Mouse (Mus musculus): ENCODE results near the gene Ube2g2. TPM values are rescaled to one million over a fixed set of nuclear protein-coding genes. Genes with fewer than 3 reads are reported as not detected.
"Not testable (repeated sequence)": the region's sequence is repeated elsewhere in the genome, so short reads cannot be mapped to it uniquely, and the experiment has no call there.

Gene Ube2g2
- total RNA-seq, 2 experiments from 2014 or later: 89.7 to 93.0 TPM

- DNase-seq (ENCODE audit: low spot score in 2 of 2): no peak
Observed at GRCm38 (mm10) chr10:77636234-77636922, 14.3 kb downstream of the Ube2g2 start.

GRCm38 (mm10) chr10:77638956-77639355, 16.9 kb downstream of the Ube2g2 start:
- no peak for DNase-seq (ENCODE audit: low spot score in 2 of 2)

DNA sequence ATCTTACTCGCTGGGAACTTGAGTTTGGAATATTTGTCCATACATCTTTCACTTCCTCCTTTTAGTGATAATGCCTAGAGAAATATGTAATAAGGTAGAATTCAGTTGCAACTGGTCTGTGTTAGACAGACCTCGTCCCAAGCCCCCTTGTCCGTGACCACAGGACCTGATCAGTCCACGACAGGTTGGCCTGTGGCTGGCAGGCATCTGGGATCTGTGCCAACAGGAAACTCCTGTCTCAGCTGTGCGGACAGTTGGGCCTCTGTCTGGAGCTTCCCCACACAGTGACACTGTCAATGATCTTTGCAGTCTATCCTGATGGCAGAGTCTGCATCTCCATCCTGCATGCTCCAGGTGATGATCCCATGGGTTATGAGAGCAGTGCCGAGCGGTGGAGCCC, 21.1 kb downstream of the Ube2g2 start:
- DNase-seq (ENCODE audit: low spot score in 2 of 2): no peak

DNA sequence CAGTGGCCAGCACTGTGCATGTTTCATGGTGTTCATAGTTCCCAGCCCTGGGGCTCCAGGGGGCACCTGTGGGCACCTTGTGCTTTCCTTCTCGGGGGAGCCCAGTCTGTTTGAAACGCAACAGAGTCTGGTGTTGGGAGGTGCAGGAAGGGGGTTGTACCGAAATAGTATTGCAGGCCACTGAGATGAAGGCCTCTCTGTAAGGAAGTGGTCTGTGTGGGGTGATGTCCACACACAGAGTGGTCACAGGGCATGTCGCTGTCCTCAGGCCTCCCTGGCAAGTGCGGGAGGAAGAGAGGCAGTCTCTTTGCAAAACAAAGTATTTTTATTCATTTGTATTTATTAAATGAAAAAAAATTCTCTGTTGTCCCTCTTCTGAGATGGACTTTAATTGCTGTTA, 23.5 kb downstream of the Ube2g2 start:
- no peak for DNase-seq (ENCODE audit: low spot score in 2 of 2)

- no peak for DNase-seq (ENCODE audit: low spot score in 2 of 2)
Observed at GRCm38 (mm10) chr10:77647461-77647860, 25.4 kb downstream of the Ube2g2 start.

GRCm38 (mm10) chr10:77647901-77648300, 25.8 kb downstream of the Ube2g2 start:
- DNase-seq (ENCODE audit: low spot score in 2 of 2): no peak

GRCm38 (mm10) chr10:77652046-77652445, 30.0 kb downstream of the Ube2g2 start:
- DNase-seq (ENCODE audit: low spot score in 2 of 2): no peak

- DNase-seq (ENCODE audit: low spot score in 2 of 2): no peak
Observed at GRCm38 (mm10) chr10:77658286-77658994, 36.4 kb downstream of the Ube2g2 start.

DNA sequence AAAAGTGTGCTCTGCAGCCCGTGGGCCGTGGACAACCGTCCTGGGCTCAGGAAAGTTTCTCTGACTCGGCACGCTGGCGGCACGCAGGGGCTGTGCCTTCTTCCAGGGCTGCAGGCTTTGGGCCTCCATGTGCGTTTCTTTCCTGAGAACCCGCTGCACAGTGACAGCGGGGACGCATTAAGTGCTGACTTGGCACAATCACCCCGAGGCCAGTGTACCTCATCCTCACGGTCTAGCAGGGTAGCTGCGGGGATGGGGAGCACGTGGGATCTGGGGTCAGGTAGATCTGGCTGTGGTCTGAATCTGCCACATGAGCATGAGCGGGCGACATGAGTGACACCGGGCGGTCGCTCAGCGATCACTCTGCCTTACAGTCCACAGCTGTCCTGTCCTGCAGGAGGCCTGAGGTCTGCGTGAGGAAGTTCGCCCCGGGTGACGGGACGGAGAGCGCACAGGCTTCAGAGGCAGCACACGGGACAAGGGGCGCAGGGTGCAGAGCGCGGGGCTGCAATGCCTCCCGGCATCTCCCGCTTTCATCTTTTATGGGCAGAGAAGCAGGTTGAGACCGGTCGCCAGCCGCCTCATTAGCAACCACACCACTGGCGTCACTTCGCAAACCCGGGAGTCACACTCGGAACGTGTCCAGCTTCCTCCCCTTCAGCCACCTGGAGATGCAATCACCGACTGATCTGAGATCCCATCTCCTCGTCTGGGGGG, 42.0 kb downstream of the Ube2g2 start:
- no peak for DNase-seq (ENCODE audit: low spot score in 2 of 2)

GRCm38 (mm10) chr10:77666342-77666741, 44.3 kb downstream of the Ube2g2 start:
- DNase-seq (ENCODE audit: low spot score in 2 of 2): peak in 1 of 2 experiments; percentile 22

- DNase-seq (ENCODE audit: low spot score in 2 of 2): peak in 1 of 2 experiments; percentile 11
Observed at GRCm38 (mm10) chr10:77667402-77667801, 45.3 kb downstream of the Ube2g2 start.

- no peak for DNase-seq (ENCODE audit: low spot score in 2 of 2)
Observed at GRCm38 (mm10) chr10:77670710-77671109, 48.6 kb downstream of the Ube2g2 start.

DNA sequence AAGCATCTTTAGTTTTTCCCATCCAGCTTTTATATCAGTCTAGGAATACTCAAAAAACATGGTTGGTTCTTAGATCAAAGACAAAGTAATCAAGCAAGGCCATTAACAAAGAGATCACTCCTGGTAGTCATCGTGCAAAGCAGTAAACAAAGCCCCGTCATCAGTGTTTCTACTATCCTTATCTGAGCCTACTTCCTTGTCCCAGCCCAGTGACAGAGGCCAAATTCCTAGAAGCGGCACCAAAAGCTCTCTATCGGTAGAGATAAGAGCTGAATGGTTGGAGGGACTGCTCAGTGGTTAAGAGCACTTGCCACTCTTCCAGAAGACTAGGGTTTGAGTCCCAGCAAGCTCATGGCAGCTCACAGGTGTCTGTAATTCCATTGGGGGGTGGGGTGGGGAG, 49.4 kb downstream of the Ube2g2 start:
- no peak for DNase-seq (ENCODE audit: low spot score in 2 of 2)

DNA sequence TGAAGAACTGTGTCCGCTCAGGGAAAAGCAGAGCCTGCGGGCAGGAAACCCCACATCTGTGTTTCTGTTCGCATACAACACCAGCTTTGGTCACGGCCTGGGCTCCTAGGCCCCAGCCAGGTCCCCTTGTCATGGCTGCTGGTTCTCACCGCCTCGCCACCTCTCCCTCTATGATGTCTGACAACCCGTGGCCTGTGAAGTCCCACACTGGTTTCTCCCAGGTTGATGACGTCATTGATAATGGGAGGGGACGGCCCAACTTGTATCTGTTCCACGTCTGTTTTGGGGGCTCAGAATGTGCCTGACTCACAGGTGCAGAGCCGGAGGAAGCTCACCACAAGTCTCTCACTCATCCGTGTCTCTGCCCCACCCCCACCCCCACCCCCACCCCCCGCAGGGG, 51.7 kb downstream of the Ube2g2 start:
- DNase-seq (ENCODE audit: low spot score in 2 of 2): no peak

DNA sequence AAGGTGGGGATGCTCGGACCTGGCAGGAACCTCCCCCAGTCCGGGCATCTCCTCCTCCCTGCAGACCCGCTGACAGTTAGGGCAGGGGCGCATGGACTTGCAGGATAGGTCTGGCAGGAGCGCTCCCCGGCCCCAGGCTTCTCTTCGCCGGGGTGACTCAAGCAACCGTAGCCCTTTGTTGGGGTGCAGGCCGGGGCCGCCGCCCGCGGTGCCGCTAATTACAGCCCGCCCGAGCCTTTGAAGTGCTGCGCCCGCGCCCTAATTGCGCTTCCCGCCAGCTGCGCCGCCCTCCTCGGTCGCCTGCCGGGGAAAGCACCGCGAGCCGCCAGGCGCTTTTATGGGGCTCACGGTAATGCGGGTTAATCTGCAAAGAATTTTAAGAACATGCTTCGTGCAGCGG, 55.5 kb downstream of the Ube2g2 start:
- no peak for DNase-seq (ENCODE audit: low spot score in 2 of 2)

DNA sequence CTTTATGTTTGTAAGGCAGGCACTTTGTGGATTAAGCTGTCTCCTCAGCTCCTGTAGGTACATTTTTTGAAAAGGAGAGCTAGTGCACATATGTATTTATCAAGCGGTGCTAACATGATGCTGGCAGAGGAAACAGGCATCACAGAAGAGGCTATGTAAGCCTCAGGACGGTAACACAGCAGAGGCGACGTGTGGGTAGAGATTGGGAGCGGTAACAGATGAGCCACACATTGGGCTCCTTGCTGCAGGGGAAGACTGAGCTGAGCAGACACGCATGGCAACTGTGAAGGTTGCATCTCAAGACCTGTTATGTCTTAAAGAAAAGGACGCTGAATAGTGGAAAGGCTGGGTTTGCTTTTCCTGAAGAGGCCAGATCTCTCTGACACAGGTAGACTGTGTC, 60.9 kb downstream of the Ube2g2 start:
- no peak for DNase-seq (ENCODE audit: low spot score in 2 of 2)

GRCm38 (mm10) chr10:77684181-77684580, 62.1 kb downstream of the Ube2g2 start:
- DNase-seq (ENCODE audit: low spot score in 2 of 2): no peak

- DNase-seq (ENCODE audit: low spot score in 2 of 2): no peak
Observed at GRCm38 (mm10) chr10:77685895-77686664, 64.0 kb downstream of the Ube2g2 start, which contains the start of gene Tspear. Tspear (plus strand) TSS chr10:77686569.

DNA sequence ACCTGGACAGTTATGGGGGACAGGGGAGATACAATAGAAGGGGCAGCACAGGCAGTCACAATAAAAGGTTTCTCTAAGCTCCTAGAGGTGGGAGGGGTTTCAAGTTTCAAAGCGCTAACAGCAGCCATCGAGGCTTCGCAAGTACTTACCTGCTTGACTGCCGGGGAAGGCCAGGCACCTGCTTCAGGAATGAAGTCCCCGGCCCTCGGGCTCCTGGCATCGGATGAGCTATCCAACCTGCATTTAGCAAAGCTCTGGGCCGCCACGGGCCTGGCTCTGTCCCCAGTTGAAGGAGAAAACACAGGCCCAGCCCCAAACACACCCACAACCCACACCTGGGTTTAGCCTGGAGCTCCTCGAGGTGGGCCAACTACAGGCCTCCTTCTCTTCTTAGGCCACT, 64.9 kb downstream of the Ube2g2 start:
- DNase-seq (ENCODE audit: low spot score in 2 of 2): no peak

DNA sequence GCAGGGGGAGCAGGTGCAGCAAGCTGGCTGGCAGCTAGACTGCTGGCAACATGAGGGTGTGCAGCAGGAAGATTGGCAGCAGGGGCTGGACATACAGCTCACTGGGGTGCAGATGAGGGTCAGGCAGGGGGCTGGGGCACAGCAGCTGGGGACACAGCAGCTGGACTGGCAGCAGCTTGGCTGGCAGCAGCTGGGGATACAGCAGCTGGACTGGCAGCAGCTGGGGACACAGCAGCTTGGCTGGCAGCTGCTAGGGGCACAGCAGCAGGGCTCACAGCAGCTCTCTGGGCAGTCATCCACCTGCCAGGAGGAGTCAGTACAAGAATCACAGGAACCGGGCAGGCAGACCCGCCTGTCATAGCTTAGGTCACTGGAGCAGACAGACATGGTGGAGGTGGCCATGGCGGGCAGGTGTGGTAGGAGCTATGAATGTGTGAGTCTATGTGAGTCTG, 68.3 kb downstream of the Ube2g2 start, which contains the start of gene Gm19402:
TSS of gene Gm19402 (minus strand) at position 402 of the 452 bp plus-strand sequence.
- not testable (repeated sequence) for DNase-seq (ENCODE audit: low spot score in 2 of 2)

Measured in gastrocnemius, postnatal 4 days (tissue).